Mouse (Mus musculus): ENCODE data around the gene Gstm5. TPM values are rescaled to one million over a fixed set of nuclear protein-coding genes. Genes with fewer than 3 reads are reported as not detected.

The Gstm5 gene
- polyA plus RNA-seq, 2 experiments, result 111 to 196 TPM

DNA sequence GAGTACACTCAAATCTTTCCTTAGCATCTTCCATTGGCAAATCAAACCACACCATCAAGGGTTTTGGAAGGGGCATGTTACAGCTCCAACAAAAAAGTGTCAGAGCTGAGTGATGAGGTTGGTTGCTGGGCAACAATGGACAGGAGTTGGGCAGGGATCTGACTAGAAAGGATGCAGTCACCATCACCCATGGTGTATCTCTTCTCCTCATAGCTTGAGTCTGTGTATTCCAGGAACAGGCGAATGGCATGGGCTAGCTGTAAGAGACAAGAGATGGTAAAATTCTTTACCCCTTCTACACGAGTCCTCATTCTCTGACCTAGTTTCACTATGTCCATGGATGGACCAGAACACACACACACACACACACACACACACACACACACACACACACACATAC is 35.5 kb downstream of the Gstm5 start:
- WGBS (ENCODE audit: insufficient replicate concordance), result 28% methylated on average over 2 of the region's 2 CpGs
- Histone ChIP-seq H3K36me3 (replicated peaks; ENCODE audit: control insufficient read depth, insufficient read depth, low read depth) (no peaks in the 10 kb centered on the region), H3K4me3 (ENCODE audit: insufficient read depth in 1 of 2, low read depth in 2 of 2, low read length in 2 of 2) (peak overlapping the region; percentile 6 to 44; a peak in 3 of 4 replicates), H3K27me3 (ENCODE audit: control insufficient read depth, insufficient read depth, low read length) (no peaks in the 10 kb centered on the region), H3K4me1 (replicated peaks; ENCODE audit: control insufficient read depth in 2 of 2, insufficient read depth in 2 of 2, low read length in 1 of 2) (0 out of 4 replicates have a peak, but pooled peaks cover 0 to 3% of the 10 kb centered on the region in 2 experiments), H3K4me2 (ENCODE audit: low read depth) (peak overlapping the region; percentile 58), H3K27ac (no peak overlapping the region), H3K9me3 (ENCODE audit: control insufficient read depth, low read length) (no peaks in the 10 kb centered on the region), H3K9ac (replicated peaks) (no peak overlapping the region)
- no peak for ATAC-seq (ENCODE audit: insufficient read depth)
- TF ChIP-seq CTCF (IDR thresholded peaks at IDR 0.05; ENCODE audit: low read depth) (no peak), EP300 (IDR thresholded peaks at IDR 0.05; ENCODE audit: low read depth) (no peak)
- no peak for DNase-seq (ENCODE audit: low read depth in 3 of 3, low spot score in 3 of 3)

DNA sequence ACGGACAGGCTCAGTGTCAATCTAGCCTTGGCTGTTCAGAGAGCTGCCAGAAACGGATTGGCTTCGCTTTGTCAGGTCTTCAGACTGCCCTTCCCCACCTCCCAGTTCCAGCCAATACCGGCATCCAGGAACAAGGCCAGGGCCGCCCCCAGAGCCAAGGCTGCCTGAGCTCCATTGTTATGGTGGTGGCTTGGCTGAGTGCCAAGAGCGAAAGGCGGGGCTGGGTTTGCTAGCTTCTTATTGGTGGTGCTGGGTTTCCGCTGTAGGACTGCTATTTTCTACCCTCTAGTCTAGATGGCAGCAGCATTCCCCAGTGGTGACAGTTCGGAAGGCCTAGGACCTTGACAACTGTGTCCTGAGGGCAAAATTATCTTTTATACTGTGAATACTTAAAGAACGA is 36.0 kb downstream of the Gstm5 start, which contains the start of gene Gstm7:
Gstm7 (minus strand) TSS at position 148 of the 400 bp plus-strand sequence.
- Histone ChIP-seq H3K27me3 (ENCODE audit: control insufficient read depth, insufficient read depth, low read length) (no peaks in the 10 kb centered on the region), H3K4me3 (ENCODE audit: insufficient read depth in 1 of 2, low read depth in 2 of 2, low read length in 2 of 2) (peak within 1 kb of the TSS; percentile 6 to 44; a peak in 3 of 4 replicates), H3K36me3 (replicated peaks; ENCODE audit: control insufficient read depth, insufficient read depth, low read depth) (no peaks in the 10 kb centered on the region), H3K4me1 (replicated peaks; ENCODE audit: control insufficient read depth in 2 of 2, insufficient read depth in 2 of 2, low read length in 1 of 2) (0 out of 4 replicates have a peak, but pooled peaks cover 0 to 3% of the 10 kb centered on the region in 2 experiments), H3K9me3 (ENCODE audit: control insufficient read depth, low read length) (no peaks in the 10 kb centered on the region), H3K4me2 (ENCODE audit: low read depth) (peak within 1 kb of the TSS; percentile 58), H3K9ac (replicated peaks) (no peak within 1 kb of the TSS), H3K27ac (no peak within 1 kb of the TSS)
- peak; percentile 35 for TF ChIP-seq CTCF (IDR thresholded peaks at IDR 0.05; ENCODE audit: low read depth)
- no peak for TF ChIP-seq EP300 (IDR thresholded peaks at IDR 0.05; ENCODE audit: low read depth)
- DNase-seq (ENCODE audit: low read depth in 3 of 3, low spot score in 3 of 3), result peak; percentile 67 to 70 (median 68)
- peak; percentile 85 for ATAC-seq (ENCODE audit: insufficient read depth)
- 6% methylated on average over 10 of the region's 10 CpGs for WGBS (ENCODE audit: insufficient replicate concordance)

DNA sequence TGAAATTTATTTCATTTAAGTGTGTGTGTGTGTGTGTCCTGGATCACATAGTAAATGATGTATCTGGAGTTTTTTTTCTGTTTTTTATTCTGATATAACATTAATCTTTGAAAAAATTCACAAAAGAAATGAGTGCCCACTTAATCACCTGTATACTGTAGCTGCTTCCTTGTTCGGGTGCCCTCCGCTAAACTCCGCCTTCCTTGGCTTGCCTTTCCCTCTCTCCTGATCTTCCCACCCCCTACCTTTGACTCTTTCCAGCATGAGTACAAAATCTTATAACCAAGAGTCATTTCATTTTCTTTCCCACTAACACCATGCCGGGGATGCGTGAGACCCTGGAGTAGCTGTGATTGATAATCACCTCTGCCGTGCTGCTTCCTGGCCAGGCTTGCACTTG is 36.5 kb downstream of the Gstm5 start:
- no peaks in the 10 kb centered on the region for H3K36me3 ChIP-seq (replicated peaks; ENCODE audit: control insufficient read depth, insufficient read depth, low read depth)
- no peak overlapping the region for H3K4me2 ChIP-seq (ENCODE audit: low read depth)
- H3K9ac ChIP-seq (replicated peaks), result no peak overlapping the region
- 72% methylated on average over 6 of the region's 6 CpGs for WGBS (ENCODE audit: insufficient replicate concordance)
- H3K27me3 ChIP-seq (ENCODE audit: control insufficient read depth, insufficient read depth, low read length), result no peaks in the 10 kb centered on the region
- TF ChIP-seq EP300 (IDR thresholded peaks at IDR 0.05; ENCODE audit: low read depth) (no peak), CTCF (IDR thresholded peaks at IDR 0.05; ENCODE audit: low read depth) (no peak)
- H3K27ac ChIP-seq, result no peak overlapping the region
- DNase-seq (ENCODE audit: low read depth in 3 of 3, low spot score in 3 of 3) (no peak), ATAC-seq (ENCODE audit: insufficient read depth) (no peak)
- H3K9me3 ChIP-seq (ENCODE audit: control insufficient read depth, low read length), result no peaks in the 10 kb centered on the region
- 0 out of 4 replicates have a peak, but pooled peaks cover 0 to 3% of the 10 kb centered on the region in 2 experiments for H3K4me1 ChIP-seq (replicated peaks; ENCODE audit: control insufficient read depth in 2 of 2, insufficient read depth in 2 of 2, low read length in 1 of 2)
- no peak overlapping the region for H3K4me3 ChIP-seq (ENCODE audit: insufficient read depth in 1 of 2, low read depth in 2 of 2, low read length in 2 of 2)

DNA sequence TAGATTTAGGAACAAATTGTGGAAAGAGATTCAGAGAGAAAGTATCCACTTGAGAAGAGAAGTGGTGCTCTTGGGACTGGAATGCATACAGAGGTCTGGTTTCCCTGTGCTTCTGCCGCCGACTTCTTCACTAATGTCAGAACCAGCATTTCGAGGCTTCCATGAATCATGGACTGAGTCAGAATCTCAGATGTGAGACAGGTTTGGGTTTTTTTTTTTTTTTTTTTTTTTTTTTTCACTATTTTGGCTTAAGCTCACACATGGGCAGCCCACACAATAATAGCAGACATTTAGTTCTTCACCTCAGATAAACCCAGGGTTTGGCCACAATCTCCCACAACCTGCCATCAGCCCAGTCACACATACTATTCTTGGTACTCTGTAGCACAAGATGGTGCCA is 39.6 kb downstream of the Gstm5 start:
- Histone ChIP-seq H3K27ac (no peak overlapping the region), H3K9me3 (ENCODE audit: control insufficient read depth, low read length) (no peaks in the 10 kb centered on the region), H3K9ac (replicated peaks) (no peak overlapping the region), H3K4me3 (ENCODE audit: insufficient read depth in 1 of 2, low read depth in 2 of 2, low read length in 2 of 2) (no peak overlapping the region), H3K4me2 (ENCODE audit: low read depth) (no peak overlapping the region), H3K4me1 (replicated peaks; ENCODE audit: control insufficient read depth in 2 of 2, insufficient read depth in 2 of 2, low read length in 1 of 2) (peaks cover 0 to 7% of the 10 kb centered on the region in 2 experiments; a peak in 1 of 4 replicates), H3K36me3 (replicated peaks; ENCODE audit: control insufficient read depth, insufficient read depth, low read depth) (no peaks in the 10 kb centered on the region), H3K27me3 (ENCODE audit: control insufficient read depth, insufficient read depth, low read length) (no peaks in the 10 kb centered on the region)
- no peak for TF ChIP-seq EP300 (IDR thresholded peaks at IDR 0.05; ENCODE audit: low read depth)
- TF ChIP-seq CTCF (IDR thresholded peaks at IDR 0.05; ENCODE audit: low read depth), result no peak
- WGBS (ENCODE audit: insufficient replicate concordance), result 54% methylated on average over 3 of the region's 3 CpGs
- DNase-seq (ENCODE audit: low read depth in 3 of 3, low spot score in 3 of 3) (no peak), ATAC-seq (ENCODE audit: insufficient read depth) (no peak)

DNA sequence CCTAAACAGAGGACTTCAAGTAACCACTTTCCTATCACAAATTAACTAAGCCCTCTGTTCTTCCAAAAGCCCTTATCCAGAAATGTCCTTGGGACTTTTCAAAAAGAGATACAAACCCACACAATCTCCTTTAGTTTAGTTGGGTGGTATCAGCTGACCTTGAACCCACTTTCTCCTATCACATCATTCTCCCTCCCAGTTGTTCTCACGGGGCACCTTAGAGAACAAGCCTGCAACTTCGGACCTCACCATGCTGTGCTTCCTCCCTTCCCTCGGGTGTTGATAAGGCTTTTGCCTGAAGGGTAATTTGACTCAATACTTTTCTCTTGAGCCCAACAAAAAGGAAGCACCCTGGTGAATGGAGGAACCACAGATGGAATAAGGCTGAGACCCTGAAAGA is 40.3 kb downstream of the Gstm5 start:
- TF ChIP-seq CTCF (IDR thresholded peaks at IDR 0.05; ENCODE audit: low read depth), result no peak
- TF ChIP-seq EP300 (IDR thresholded peaks at IDR 0.05; ENCODE audit: low read depth), result no peak
- DNase-seq (ENCODE audit: low read depth in 3 of 3, low spot score in 3 of 3), result no peak
- H3K36me3 ChIP-seq (replicated peaks; ENCODE audit: control insufficient read depth, insufficient read depth, low read depth), result no peaks in the 10 kb centered on the region

More for the DNA sequence above, 40.3 kb downstream of the Gstm5 start:
- H3K4me3 ChIP-seq (ENCODE audit: insufficient read depth in 1 of 2, low read depth in 2 of 2, low read length in 2 of 2), result no peak overlapping the region
- H3K4me2 ChIP-seq (ENCODE audit: low read depth), result no peak overlapping the region
- peaks cover 0 to 7% of the 10 kb centered on the region in 2 experiments; a peak in 1 of 4 replicates for H3K4me1 ChIP-seq (replicated peaks; ENCODE audit: control insufficient read depth in 2 of 2, insufficient read depth in 2 of 2, low read length in 1 of 2)
- H3K27me3 ChIP-seq (ENCODE audit: control insufficient read depth, insufficient read depth, low read length), result no peaks in the 10 kb centered on the region
- no peak for ATAC-seq (ENCODE audit: insufficient read depth)
- no peak overlapping the region for H3K9ac ChIP-seq (replicated peaks)
- no peak overlapping the region for H3K27ac ChIP-seq
- no peaks in the 10 kb centered on the region for H3K9me3 ChIP-seq (ENCODE audit: control insufficient read depth, low read length)
- WGBS (ENCODE audit: insufficient replicate concordance), result 13% methylated on average over 3 of the region's 3 CpGs

Measured in liver, embryonic 14.5 days (tissue).